Mouse (Mus musculus) ZHBTc4 (cell line): Measurements from ENCODE around the gene Slco1c1.
A peak's percentile ranks its signal among the peaks of the same experiment; 100 is the strongest.
"Not testable (repeated sequence)": the region's sequence is repeated elsewhere in the genome, so short reads cannot be mapped to it uniquely, and the experiment has no call there.

ENCODE experiments used
- DNase-seq: peaks from one replicate; pipeline ENCODE4 v3.0.0-alpha.2; 2011; ENCODE audit warnings: low read depth, low spot score

The Slco1c1 gene

GRCm38 (mm10) chr6:141584791-141585403 is 60.7 kb downstream of the Slco1c1 start:
- DNase-seq: no peak

GRCm38 (mm10) chr6:141590002-141590401 is 65.8 kb downstream of the Slco1c1 start:
- no peak for DNase-seq

DNA sequence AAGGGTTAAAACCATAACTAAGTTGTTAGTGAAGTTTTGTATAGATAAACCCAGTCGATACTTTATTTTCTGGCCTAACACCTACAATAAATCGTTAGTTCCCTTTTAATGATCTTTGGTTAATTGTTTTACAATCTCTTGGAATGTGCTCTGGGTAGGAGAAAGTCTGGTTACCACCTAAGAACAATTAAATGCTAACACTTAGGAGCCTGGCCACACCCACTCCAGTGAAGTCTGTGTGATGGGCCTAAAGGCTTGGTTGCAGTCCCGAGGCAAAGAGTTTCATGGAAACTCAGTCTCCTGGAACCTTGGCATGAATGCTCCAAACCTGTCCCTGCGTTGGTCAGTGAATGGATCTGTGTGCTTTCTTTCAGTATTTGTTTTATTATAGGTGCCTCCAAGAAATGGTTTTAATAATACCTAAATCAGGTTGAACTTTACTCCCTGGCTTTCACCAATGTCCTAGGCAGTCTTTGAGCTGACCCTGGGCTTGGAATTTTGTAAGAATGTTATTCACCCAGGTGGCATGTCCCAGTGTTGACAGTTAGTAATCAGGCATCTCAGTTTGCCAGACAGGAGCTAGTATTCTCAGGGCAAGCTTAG is 66.5 kb downstream of the Slco1c1 start:
- DNase-seq: not testable (repeated sequence)

- peak; percentile 62 for DNase-seq
Observed at GRCm38 (mm10) chr6:141596081-141596480, 71.9 kb downstream of the Slco1c1 start.

GRCm38 (mm10) chr6:141597037-141597436 is 72.9 kb downstream of the Slco1c1 start:
- peak; percentile 75 for DNase-seq

- DNase-seq: peak; percentile 65
Observed at GRCm38 (mm10) chr6:141600940-141601339, 76.8 kb downstream of the Slco1c1 start.

- DNase-seq: no peak
Observed at GRCm38 (mm10) chr6:141610702-141611260, 86.6 kb downstream of the Slco1c1 start.

DNA sequence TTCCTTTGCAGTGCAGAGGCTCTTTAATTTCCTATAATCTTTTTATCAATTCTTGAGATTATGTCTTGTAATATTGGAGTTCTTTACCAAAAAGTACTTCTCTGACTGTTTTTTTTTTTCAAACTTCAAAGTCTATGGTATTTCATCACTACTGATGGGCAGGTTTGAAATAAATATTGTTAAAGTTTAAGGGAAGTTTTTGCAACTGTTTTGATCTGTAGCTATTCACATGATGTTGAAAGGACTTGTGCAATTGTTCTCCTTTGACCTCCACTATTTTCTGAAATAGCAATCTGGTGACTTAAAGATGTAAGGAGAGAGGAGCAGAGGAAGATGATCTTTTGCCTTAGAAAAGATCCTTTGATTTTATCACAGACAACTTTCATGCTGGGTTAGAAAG is 89.8 kb downstream of the Slco1c1 start:
- no peak for DNase-seq

DNA sequence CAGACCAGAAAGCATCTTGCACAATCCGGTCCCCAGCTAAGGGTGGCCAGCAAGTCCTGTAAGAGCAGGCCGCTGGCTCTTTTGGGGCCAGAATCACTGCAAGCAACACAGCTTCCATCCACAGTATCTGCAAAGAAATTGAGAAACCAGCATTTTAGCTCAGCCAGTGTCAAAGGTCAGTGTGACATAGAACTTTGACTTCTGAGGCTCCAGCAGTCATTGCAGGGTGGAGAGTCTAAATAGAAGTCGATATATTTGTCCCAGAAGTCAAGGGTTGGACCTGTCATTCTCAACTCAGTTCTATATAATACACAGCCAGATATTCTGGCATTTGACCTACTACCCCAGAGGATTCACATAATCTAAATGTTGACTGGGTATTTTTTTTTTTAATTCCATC is 91.2 kb downstream of the Slco1c1 start:
- no peak for DNase-seq
